Mouse (Mus musculus): ENCODE data around the gene Dock3.

The Dock3 gene

GRCm38 (mm10) chr9:106889321-106889720, 342.4 kb downstream of the Dock3 start:
- no peak for DNase-seq (ENCODE audit: low read depth, low spot score)

GRCm38 (mm10) chr9:106888346-106888745, 343.4 kb downstream of the Dock3 start:
- DNase-seq (ENCODE audit: low read depth, low spot score): no peak

- DNase-seq (ENCODE audit: low read depth, low spot score): peak; percentile 98
Measured at GRCm38 (mm10) chr9:106886828-106887702, 344.6 kb downstream of the Dock3 start, which contains the start of gene Rbm15b. Gene Rbm15b (minus strand): TSS chr9:106887428.

- peak; percentile 41 for DNase-seq (ENCODE audit: low read depth, low spot score)
Measured at GRCm38 (mm10) chr9:106885901-106886731, 345.6 kb downstream of the Dock3 start.

GRCm38 (mm10) chr9:106884996-106885900, 346.5 kb downstream of the Dock3 start:
- DNase-seq (ENCODE audit: low read depth, low spot score): no peak

GRCm38 (mm10) chr9:106884306-106884705, 347.4 kb downstream of the Dock3 start:
- DNase-seq (ENCODE audit: low read depth, low spot score): no peak

- no peak for DNase-seq (ENCODE audit: low read depth, low spot score)
Measured at GRCm38 (mm10) chr9:106883085-106883484, 348.6 kb downstream of the Dock3 start.

GRCm38 (mm10) chr9:106882176-106882575, 349.5 kb downstream of the Dock3 start:
- no peak for DNase-seq (ENCODE audit: low read depth, low spot score)

GRCm38 (mm10) chr9:106881071-106881755, 350.5 kb downstream of the Dock3 start:
- DNase-seq (ENCODE audit: low read depth, low spot score): no peak

- no peak for DNase-seq (ENCODE audit: low read depth, low spot score)
Measured at GRCm38 (mm10) chr9:106879471-106879870, 352.2 kb downstream of the Dock3 start.

GRCm38 (mm10) chr9:106876666-106877065, 355.0 kb downstream of the Dock3 start:
- no peak for DNase-seq (ENCODE audit: low read depth, low spot score)

- no peak for DNase-seq (ENCODE audit: low read depth, low spot score)
Measured at GRCm38 (mm10) chr9:106874216-106874615, 357.5 kb downstream of the Dock3 start.

- no peak for DNase-seq (ENCODE audit: low read depth, low spot score)
Measured at GRCm38 (mm10) chr9:106858036-106858435, 373.7 kb downstream of the Dock3 start.

GRCm38 (mm10) chr9:106856664-106857063, 375.0 kb downstream of the Dock3 start:
- no peak for DNase-seq (ENCODE audit: low read depth, low spot score)

All from c-Kit-negative CD71-positive TER-119-positive erythroid progenitor cells, embryonic 14.5 days (primary cell).